Mouse (Mus musculus) T-helper 17 cell (primary cell): ENCODE measurements around the gene Atxn1.

Experiments
- in situ Hi-C, 2 experiments: fragments of 300-600 bp; cut with MboI, MseI; formaldehyde crosslinking; loops; 1 replicate in 1 of 2; 2 replicates in 1 of 2; pipeline ENCODE4 v1.15.1; 2025; ENCODE audit warnings: high pct_unique_total_duplicates in 2 of 2

The Atxn1 gene

GRCm38 (mm10) chr13:45934841-45935240 lies 30.0 kb downstream of the Atxn1 start:
- in situ Hi-C loops: no loop called here

- in situ Hi-C loops: no loop called here
Measured at GRCm38 (mm10) chr13:45934085-45934484, 30.7 kb downstream of the Atxn1 start.

DNA sequence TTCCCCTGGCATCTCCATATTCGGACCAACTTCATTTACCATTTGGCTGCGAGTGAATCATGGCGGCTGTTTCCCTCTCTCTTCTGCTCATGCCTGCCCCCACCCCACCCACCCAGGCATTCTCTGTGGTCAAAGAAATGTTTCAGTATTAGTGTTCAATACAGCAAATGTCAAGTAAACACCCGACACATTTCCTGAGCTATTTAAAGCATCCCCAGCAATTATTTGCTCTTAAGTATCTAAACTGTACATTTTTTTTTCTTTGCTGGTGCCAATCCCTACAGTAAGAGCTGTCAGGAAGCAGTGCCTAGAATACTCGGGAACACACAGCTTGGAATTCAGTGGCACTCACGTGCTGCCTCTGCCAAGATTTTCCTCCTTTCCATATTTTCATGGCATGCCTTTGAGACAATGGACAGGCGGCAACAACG lies 32.3 kb downstream of the Atxn1 start:
- in situ Hi-C loops: no loop called here

GRCm38 (mm10) chr13:45931891-45932290 lies 32.9 kb downstream of the Atxn1 start:
- in situ Hi-C loops: no loop called here

GRCm38 (mm10) chr13:45931215-45931614 lies 33.6 kb downstream of the Atxn1 start:
- in situ Hi-C loops: no loop called here

DNA sequence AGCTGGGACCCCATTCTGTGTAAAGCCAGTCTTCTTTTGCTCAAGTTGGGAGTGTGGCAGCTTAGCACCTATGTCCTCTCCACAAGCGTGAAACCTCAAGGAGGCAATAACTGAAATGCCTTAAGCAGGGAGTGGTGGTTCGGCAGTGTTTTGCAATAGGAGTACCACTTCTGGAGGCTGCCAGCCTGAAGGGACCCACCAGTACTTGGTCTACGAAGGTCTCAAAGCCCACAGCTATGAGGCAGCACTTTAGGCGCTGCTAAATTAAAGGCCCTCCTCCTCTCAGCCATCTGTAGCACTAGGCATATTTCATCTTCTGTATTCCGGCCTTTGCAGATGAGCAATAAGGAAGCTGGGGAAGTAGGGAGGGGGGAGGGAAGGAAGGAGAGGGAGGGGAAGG lies 35.1 kb downstream of the Atxn1 start:
- in situ Hi-C loops: no loop called here

DNA sequence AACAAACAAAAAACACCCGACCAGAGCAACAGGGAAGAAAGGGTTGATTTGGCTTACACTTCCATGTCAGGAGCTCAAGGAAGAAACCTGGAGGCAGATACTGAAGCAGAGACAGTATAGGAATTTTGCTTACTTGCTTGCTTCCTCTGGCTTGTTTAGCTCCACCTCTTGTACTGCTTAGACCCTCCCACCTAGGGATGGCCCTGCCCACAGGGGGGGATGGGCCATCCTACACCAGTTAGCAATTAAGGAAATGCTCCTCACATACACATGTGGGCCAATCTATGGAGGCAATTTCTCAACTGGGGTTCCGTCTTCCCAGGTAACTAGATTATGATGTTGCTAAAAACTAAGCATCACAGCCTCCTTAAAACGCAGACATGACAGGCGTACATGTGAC lies 39.5 kb downstream of the Atxn1 start:
- in situ Hi-C loops: no loop called here

DNA sequence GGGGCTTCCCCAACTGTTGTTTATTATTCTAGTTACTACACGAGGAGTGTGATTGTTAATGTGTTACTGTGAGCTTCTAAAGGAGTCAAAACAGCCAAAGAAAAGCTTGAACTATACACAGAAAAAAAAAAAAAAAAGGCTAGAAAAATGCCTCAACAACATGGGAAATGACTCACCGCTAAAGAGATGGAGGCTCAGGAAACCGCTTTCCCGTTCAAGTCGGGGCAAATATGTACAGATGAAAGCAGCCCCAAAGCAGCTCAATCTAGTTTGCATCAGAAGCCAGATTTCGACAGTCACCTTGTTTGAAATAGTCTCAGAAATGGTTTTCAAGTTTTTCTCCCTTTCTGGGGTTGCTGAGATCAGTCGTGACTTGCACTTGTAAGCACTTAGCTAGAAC lies 40.3 kb downstream of the Atxn1 start:
- in situ Hi-C loops: loop anchor here in 1 of 2 experiments (5.0 kb wide), 1 partner anchor 42 kb away; no protein-coding TSS in a partner anchor

- in situ Hi-C loops: loop anchor here in 1 of 2 experiments (5.0 kb wide), 1 partner anchor 41 kb away; no protein-coding TSS in a partner anchor
Measured at GRCm38 (mm10) chr13:45923086-45923485, 41.7 kb downstream of the Atxn1 start.

- in situ Hi-C loops: loop anchor here in 1 of 2 experiments (5.0 kb wide), 1 partner anchor 40 kb away; no protein-coding TSS in a partner anchor
Measured at GRCm38 (mm10) chr13:45922467-45922866, 42.3 kb downstream of the Atxn1 start.

- in situ Hi-C loops: loop anchor here in 1 of 2 experiments (10.0 kb wide), 1 partner anchor 294 kb away; no protein-coding TSS in a partner anchor
Measured at GRCm38 (mm10) chr13:45918956-45919711, 45.7 kb downstream of the Atxn1 start.

DNA sequence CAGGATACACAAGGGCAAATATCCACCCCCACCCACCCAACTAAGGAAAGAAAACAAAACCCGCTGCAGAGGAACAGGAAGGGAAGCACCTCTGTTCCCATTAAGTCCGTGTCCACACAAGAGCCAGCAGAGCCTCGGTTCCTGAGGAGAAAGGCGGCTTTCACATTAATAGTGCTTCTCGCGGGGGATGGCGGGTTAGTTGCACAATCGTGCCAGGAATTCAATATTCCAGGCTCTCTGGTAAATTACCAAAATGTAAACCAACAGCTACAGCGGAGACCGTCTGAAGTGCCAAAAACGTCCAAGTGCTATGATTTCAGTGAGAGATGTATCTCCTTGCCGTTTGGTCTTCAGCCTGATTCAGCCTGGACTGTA lies 46.8 kb downstream of the Atxn1 start:
- in situ Hi-C loops: loop anchor here in 1 of 2 experiments (10.0 kb wide), 1 partner anchor 293 kb away; no protein-coding TSS in a partner anchor

DNA sequence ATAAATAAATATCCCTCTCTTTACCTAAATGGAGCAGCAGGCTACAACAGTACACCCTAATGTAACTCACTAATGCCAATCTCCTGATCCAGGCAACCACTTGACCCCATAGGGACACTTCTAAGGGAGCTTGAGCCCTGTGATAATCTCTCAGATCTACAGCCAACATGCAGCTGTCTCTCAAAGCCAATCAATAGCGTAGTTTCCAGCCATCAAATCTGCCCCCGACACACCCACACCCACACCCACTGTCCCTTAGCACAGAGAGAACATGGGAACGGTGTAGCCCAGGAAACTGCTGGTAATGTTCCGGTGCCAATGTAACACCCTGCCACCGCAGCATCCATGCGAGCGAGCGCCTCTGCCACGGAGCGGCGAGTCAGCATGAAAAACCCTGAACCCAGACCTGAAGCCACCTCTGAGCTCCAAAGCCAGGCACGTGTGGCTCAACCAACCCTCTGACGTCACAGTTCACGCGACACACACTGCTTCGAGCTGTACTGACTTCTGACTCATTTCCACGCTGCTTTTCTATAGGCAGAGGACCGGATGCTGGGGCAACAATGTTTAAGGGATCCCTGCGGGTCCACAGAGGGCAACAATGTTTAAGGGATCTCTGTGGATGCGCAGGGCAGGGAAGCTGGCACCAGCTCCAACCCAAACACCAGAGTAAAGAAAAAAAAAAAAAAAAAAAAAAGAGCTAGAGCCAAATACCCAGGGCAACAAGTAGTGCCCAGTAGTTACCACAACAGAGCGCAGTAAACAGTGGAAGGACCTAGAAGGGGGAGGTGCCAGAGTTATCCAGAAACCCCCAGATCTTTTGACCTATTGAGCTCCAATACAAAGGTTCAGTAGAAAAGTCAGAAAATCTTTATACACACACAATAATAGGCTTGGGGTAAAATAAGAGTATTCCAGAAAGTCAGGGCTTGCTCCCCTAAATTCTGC lies 47.5 kb downstream of the Atxn1 start:
- in situ Hi-C loops: loop anchor here in 1 of 2 experiments (10.0 kb wide), 1 partner anchor 293 kb away; no protein-coding TSS in a partner anchor

GRCm38 (mm10) chr13:45915921-45916320 lies 48.9 kb downstream of the Atxn1 start:
- in situ Hi-C loops: loop anchor here in 1 of 2 experiments (10.0 kb wide), 1 partner anchor 291 kb away; no protein-coding TSS in a partner anchor

DNA sequence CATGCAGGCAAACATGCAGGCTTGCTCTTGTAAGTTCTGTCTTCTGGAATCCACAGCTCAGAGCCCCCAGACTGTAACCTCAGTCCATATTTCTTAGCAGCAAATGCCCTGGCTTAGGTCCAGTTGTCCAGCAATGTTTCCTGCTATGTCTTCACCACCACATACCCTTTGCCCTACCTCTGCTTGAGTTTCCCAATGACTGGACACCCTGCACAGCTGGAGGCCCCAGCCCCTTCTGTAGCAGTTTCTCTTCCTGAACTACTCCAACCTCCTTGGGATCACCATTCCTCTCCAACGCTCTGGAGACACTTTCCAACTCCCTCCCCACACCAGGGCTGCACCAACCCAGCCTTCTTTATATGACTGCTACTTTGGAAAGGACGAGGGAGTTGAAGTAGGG lies 49.8 kb downstream of the Atxn1 start:
- in situ Hi-C loops: loop anchor here in 1 of 2 experiments (10.0 kb wide), 1 partner anchor 290 kb away; no protein-coding TSS in a partner anchor

- in situ Hi-C loops: loop anchor here in 1 of 2 experiments (5.0 to 10.0 kb wide), 2 partner anchors 77 to 289 kb away; no protein-coding TSS in a partner anchor
Measured at GRCm38 (mm10) chr13:45914117-45914516, 50.7 kb downstream of the Atxn1 start.

GRCm38 (mm10) chr13:45911848-45912247 lies 53.0 kb downstream of the Atxn1 start:
- in situ Hi-C loops: loop anchor here in 1 of 2 experiments (5.0 to 10.0 kb wide), 2 partner anchors 75 to 287 kb away; no protein-coding TSS in a partner anchor

DNA sequence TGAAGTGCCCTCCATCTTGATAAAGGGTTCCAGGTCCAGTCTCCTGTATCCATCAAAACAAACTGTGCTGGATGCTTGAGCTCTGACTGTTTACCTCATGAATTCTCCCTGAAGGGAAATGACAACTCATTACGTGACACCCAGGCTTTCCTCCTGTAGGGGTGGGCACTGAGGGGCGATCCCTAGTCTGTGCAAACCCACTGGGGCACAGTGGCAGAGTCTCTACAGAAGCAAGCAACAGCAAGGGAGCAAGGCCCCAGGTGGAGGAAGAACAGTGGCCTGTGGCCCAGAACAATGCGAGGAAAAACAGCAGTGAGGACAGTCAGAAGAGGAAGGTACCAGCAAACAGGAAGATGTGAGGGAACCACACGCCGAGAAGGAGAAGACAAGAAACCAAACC lies 53.7 kb downstream of the Atxn1 start:
- in situ Hi-C loops: loop anchor here in 1 of 2 experiments (5.0 to 10.0 kb wide), 2 partner anchors 74 to 286 kb away; no protein-coding TSS in a partner anchor

GRCm38 (mm10) chr13:45910348-45910747 lies 54.5 kb downstream of the Atxn1 start:
- in situ Hi-C loops: loop anchor here in 1 of 2 experiments (5.0 to 10.0 kb wide), 2 partner anchors 73 to 286 kb away; no protein-coding TSS in a partner anchor

DNA sequence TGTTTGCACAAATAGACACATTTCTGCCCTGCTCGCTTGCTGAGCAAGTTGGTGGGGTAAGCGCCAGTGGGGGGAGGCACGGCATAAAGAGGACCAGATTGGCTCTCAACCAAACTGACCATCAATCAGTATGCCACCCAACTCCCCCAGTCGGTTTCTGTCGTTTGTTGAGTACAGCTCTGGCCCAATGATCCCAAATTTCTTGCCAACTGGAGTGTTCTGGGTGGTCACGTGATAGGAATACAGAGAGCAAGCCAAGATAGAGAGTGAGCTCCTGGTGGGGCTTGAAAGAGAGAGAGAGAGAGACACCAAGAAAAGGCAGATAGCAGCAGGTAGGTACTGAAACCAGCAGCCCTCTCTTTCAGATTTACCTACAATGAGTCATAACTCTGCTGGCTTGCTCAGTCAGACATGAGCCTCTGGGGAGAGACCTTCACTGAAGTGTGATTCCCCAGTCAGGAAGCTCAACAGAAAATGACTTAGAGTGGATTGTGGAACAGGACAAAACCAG lies 57.6 kb downstream of the Atxn1 start:
- in situ Hi-C loops: loop anchor here in 1 of 2 experiments (5.0 kb wide), 1 partner anchor 70 kb away; no protein-coding TSS in a partner anchor
